Mouse (Mus musculus): Measurements from ENCODE around the gene Insl5. TPM values are rescaled to one million over a fixed set of nuclear protein-coding genes. Genes with fewer than 3 reads are reported as not detected.

Gene Insl5
- polyA plus RNA-seq, 2 experiments, result not detected

- WGBS (ENCODE audit: insufficient replicate concordance), result 40% methylated on average over 4 of the region's 4 CpGs
- ATAC-seq (ENCODE audit: insufficient read depth), result no peak
- no peaks in the 10 kb centered on the region for H3K36me3 ChIP-seq (replicated peaks; ENCODE audit: control insufficient read depth, insufficient read depth, low read depth)
Measured at GRCm38 (mm10) chr4:103006943-103007418, 19.7 kb downstream of the Insl5 start.

GRCm38 (mm10) chr4:103006266-103006665, 20.4 kb downstream of the Insl5 start:
- H3K4me1 ChIP-seq (replicated peaks; ENCODE audit: control insufficient read depth in 2 of 2, insufficient read depth in 2 of 2, low read length in 1 of 2), result peaks cover 0 to 5% of the 10 kb centered on the region in 2 experiments; a peak in 1 of 4 replicates
- no peaks in the 10 kb centered on the region for H3K27me3 ChIP-seq (ENCODE audit: control insufficient read depth, insufficient read depth, low read length)
- H3K9me3 ChIP-seq (ENCODE audit: control insufficient read depth, low read length), result no peaks in the 10 kb centered on the region
- WGBS (ENCODE audit: insufficient replicate concordance), result 66% methylated on average over 5 of the region's 5 CpGs
- no peak overlapping the region for H3K9ac ChIP-seq (replicated peaks)
- DNase-seq (ENCODE audit: low read depth in 3 of 3, low spot score in 3 of 3) (no peak), ATAC-seq (ENCODE audit: insufficient read depth) (no peak)
- TF ChIP-seq CTCF (IDR thresholded peaks at IDR 0.05; ENCODE audit: low read depth) (no peak), EP300 (IDR thresholded peaks at IDR 0.05; ENCODE audit: low read depth) (no peak)
- H3K27ac ChIP-seq, result no peak overlapping the region
- H3K4me2 ChIP-seq (ENCODE audit: low read depth), result no peak overlapping the region
- H3K36me3 ChIP-seq (replicated peaks; ENCODE audit: control insufficient read depth, insufficient read depth, low read depth), result no peaks in the 10 kb centered on the region
- no peak overlapping the region for H3K4me3 ChIP-seq (ENCODE audit: insufficient read depth in 1 of 2, low read depth in 2 of 2, low read length in 2 of 2)

More at GRCm38 (mm10) chr4:103006943-103007418, 19.7 kb downstream of the Insl5 start:
- no peak overlapping the region for H3K27ac ChIP-seq
- TF ChIP-seq CTCF (IDR thresholded peaks at IDR 0.05; ENCODE audit: low read depth), result no peak
- no peak for TF ChIP-seq EP300 (IDR thresholded peaks at IDR 0.05; ENCODE audit: low read depth)
- H3K9me3 ChIP-seq (ENCODE audit: control insufficient read depth, low read length), result no peaks in the 10 kb centered on the region
- DNase-seq (ENCODE audit: low read depth in 3 of 3, low spot score in 3 of 3), result no peak
- no peak overlapping the region for H3K4me3 ChIP-seq (ENCODE audit: insufficient read depth in 1 of 2, low read depth in 2 of 2, low read length in 2 of 2)
- H3K9ac ChIP-seq (replicated peaks), result no peak overlapping the region
- H3K27me3 ChIP-seq (ENCODE audit: control insufficient read depth, insufficient read depth, low read length), result no peaks in the 10 kb centered on the region
- H3K4me1 ChIP-seq (replicated peaks; ENCODE audit: control insufficient read depth in 2 of 2, insufficient read depth in 2 of 2, low read length in 1 of 2), result peaks cover 0 to 5% of the 10 kb centered on the region in 2 experiments; a peak in 1 of 4 replicates
- H3K4me2 ChIP-seq (ENCODE audit: low read depth), result no peak overlapping the region

DNA sequence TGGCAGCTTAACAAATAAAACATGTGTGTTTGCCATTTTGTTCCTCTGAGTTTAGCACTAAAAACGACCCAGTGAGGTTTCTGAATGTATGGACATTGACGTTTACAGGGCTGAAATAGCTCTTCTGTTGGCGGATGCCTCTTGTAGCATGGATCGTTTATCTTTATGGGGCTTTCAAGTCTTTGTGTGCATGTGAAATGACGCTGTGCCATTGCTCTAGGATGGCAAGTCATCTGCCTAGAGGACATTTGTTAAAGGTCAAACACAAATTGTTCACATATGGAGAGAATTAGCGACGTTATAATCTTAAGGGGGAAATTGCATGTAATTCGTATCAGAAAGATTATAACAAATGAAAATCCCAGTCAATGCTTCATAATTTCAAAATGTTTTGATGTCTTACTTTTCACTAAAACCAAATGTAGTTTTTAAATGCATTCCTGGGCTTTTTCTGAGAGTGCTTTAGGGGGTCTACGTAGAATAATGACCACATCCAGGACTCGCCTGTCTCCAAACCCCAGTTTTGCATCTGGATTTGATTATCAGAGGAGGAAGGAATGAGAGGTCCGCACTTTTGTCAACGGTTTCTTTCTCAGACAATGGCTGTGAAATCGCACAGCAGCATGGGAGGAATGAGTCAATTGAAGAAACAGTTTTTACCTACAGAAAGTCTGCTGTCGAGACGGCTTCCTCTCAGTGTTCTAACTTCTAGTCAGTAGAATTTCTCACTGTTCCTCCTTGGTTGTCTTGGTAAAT, 21.3 kb downstream of the Insl5 start:
- Histone ChIP-seq H3K4me1 (replicated peaks; ENCODE audit: control insufficient read depth in 2 of 2, insufficient read depth in 2 of 2, low read length in 1 of 2) (peaks cover 0 to 5% of the 10 kb centered on the region in 2 experiments; a peak in 1 of 4 replicates), H3K4me3 (ENCODE audit: insufficient read depth in 1 of 2, low read depth in 2 of 2, low read length in 2 of 2) (no peak overlapping the region), H3K27me3 (ENCODE audit: control insufficient read depth, insufficient read depth, low read length) (no peaks in the 10 kb centered on the region), H3K9ac (replicated peaks) (no peak overlapping the region), H3K36me3 (replicated peaks; ENCODE audit: control insufficient read depth, insufficient read depth, low read depth) (no peaks in the 10 kb centered on the region), H3K9me3 (ENCODE audit: control insufficient read depth, low read length) (no peaks in the 10 kb centered on the region), H3K4me2 (ENCODE audit: low read depth) (no peak overlapping the region), H3K27ac (no peak overlapping the region)
- WGBS (ENCODE audit: insufficient replicate concordance), result 61% methylated on average over 15 of the region's 15 CpGs
- ATAC-seq (ENCODE audit: insufficient read depth) (no peak), DNase-seq (ENCODE audit: low read depth in 3 of 3, low spot score in 3 of 3) (no peak)
- TF ChIP-seq EP300 (IDR thresholded peaks at IDR 0.05; ENCODE audit: low read depth) (no peak), CTCF (IDR thresholded peaks at IDR 0.05; ENCODE audit: low read depth) (no peak)

- TF ChIP-seq CTCF (IDR thresholded peaks at IDR 0.05; ENCODE audit: low read depth) (no peak), EP300 (IDR thresholded peaks at IDR 0.05; ENCODE audit: low read depth) (no peak)
- H3K4me2 ChIP-seq (ENCODE audit: low read depth), result no peak overlapping the region
- H3K9ac ChIP-seq (replicated peaks), result no peak overlapping the region
- peaks cover 0 to 5% of the 10 kb centered on the region in 2 experiments; a peak in 1 of 4 replicates for H3K4me1 ChIP-seq (replicated peaks; ENCODE audit: control insufficient read depth in 2 of 2, insufficient read depth in 2 of 2, low read length in 1 of 2)
- H3K27ac ChIP-seq, result no peak overlapping the region
- ATAC-seq (ENCODE audit: insufficient read depth) (no peak), DNase-seq (ENCODE audit: low read depth in 3 of 3, low spot score in 3 of 3) (no peak)
- H3K27me3 ChIP-seq (ENCODE audit: control insufficient read depth, insufficient read depth, low read length), result no peaks in the 10 kb centered on the region
- no peaks in the 10 kb centered on the region for H3K36me3 ChIP-seq (replicated peaks; ENCODE audit: control insufficient read depth, insufficient read depth, low read depth)
- 72% methylated on average over 4 of the region's 4 CpGs for WGBS (ENCODE audit: insufficient replicate concordance)
- H3K9me3 ChIP-seq (ENCODE audit: control insufficient read depth, low read length), result no peaks in the 10 kb centered on the region
- H3K4me3 ChIP-seq (ENCODE audit: insufficient read depth in 1 of 2, low read depth in 2 of 2, low read length in 2 of 2), result no peak overlapping the region
Measured at GRCm38 (mm10) chr4:103004681-103005080, 22.0 kb downstream of the Insl5 start.

- 72% methylated on average over 3 of the region's 3 CpGs for WGBS (ENCODE audit: insufficient replicate concordance)
Measured at GRCm38 (mm10) chr4:102991685-102992084, 35.0 kb downstream of the Insl5 start.

More at GRCm38 (mm10) chr4:102991685-102992084, 35.0 kb downstream of the Insl5 start:
- no peak overlapping the region for H3K4me3 ChIP-seq (ENCODE audit: insufficient read depth in 1 of 2, low read depth in 2 of 2, low read length in 2 of 2)
- no peak for ATAC-seq (ENCODE audit: insufficient read depth)
- H3K9ac ChIP-seq (replicated peaks), result no peak overlapping the region
- no peak overlapping the region for H3K4me2 ChIP-seq (ENCODE audit: low read depth)
- no peak for DNase-seq (ENCODE audit: low read depth in 3 of 3, low spot score in 3 of 3)
- no peaks in the 10 kb centered on the region for H3K9me3 ChIP-seq (ENCODE audit: control insufficient read depth, low read length)
- H3K27me3 ChIP-seq (ENCODE audit: control insufficient read depth, insufficient read depth, low read length), result no peaks in the 10 kb centered on the region
- no peak overlapping the region for H3K27ac ChIP-seq
- TF ChIP-seq EP300 (IDR thresholded peaks at IDR 0.05; ENCODE audit: low read depth), result no peak
- no peak for TF ChIP-seq CTCF (IDR thresholded peaks at IDR 0.05; ENCODE audit: low read depth)
- H3K4me1 ChIP-seq (replicated peaks; ENCODE audit: control insufficient read depth in 2 of 2, insufficient read depth in 2 of 2, low read length in 1 of 2), result no peaks in the 10 kb centered on the region
- H3K36me3 ChIP-seq (replicated peaks; ENCODE audit: control insufficient read depth, insufficient read depth, low read depth), result no peaks in the 10 kb centered on the region

Data from liver, embryonic 14.5 days (tissue).